Mouse (Mus musculus) megakaryocyte, embryonic 14.5 days (primary cell): ENCODE measurements at regions not wholly inside any gene's neighbourhood (a gene's known extent, or its start where the extent isn't known, plus 50 kb on each side); places are given as distances from the start of the nearest gene placed in this dataset.
A peak's percentile ranks its signal among the peaks of the same experiment; 100 is the strongest.
"Not testable (repeated sequence)": the region's sequence is repeated elsewhere in the genome, so short reads cannot be mapped to it uniquely, and the experiment has no call there.

Experiments used
- H3K27me3 ChIP-seq: replicated peaks from 2 replicates; pipeline ENCODE3; 2012; ENCODE audit warnings: inconsistent platforms
- H3K36me3 ChIP-seq: replicated peaks from 2 replicates; pipeline ENCODE3; 2012; ENCODE audit warnings: low read length, inconsistent platforms, mixed read lengths
- H3K4me1 ChIP-seq: 2 replicates; pipeline ENCODE4 v1.6.1; 2012; ENCODE audit warnings: inconsistent platforms
- H3K4me3 ChIP-seq: replicated peaks from 2 replicates; pipeline ENCODE3; 2012; ENCODE audit warnings: moderate library complexity, mild to moderate bottlenecking, inconsistent platforms
- H3K9me3 ChIP-seq: 2 replicates; pipeline ENCODE4 v1.6.1; 2012; ENCODE audit warnings: inconsistent platforms

GRCm38 (mm10) chr8:20102374-20102773 is 199.2 kb downstream of the Gm31371 start:
- H3K4me1 ChIP-seq, H3K9me3 ChIP-seq, H3K36me3 ChIP-seq, H3K27me3 ChIP-seq, H3K4me3 ChIP-seq: not testable (repeated sequence)

- H3K27me3 ChIP-seq, H3K9me3 ChIP-seq, H3K4me3 ChIP-seq, H3K36me3 ChIP-seq, H3K4me1 ChIP-seq: not testable (repeated sequence)
These were observed 204.0 kb downstream of the Gm31371 start for GRCm38 (mm10) chr8:20107154-20107553.

GRCm38 (mm10) chr8:20116785-20117184 is 213.6 kb downstream of the Gm31371 start:
- not testable (repeated sequence) for H3K4me3 ChIP-seq, H3K4me1 ChIP-seq, H3K36me3 ChIP-seq, H3K27me3 ChIP-seq, H3K9me3 ChIP-seq

- not testable (repeated sequence) for H3K36me3 ChIP-seq, H3K4me3 ChIP-seq, H3K9me3 ChIP-seq, H3K27me3 ChIP-seq, H3K4me1 ChIP-seq
These were observed 216.4 kb downstream of the Gm31371 start for GRCm38 (mm10) chr8:20119581-20119980.

- not testable (repeated sequence) for H3K9me3 ChIP-seq, H3K4me1 ChIP-seq, H3K36me3 ChIP-seq, H3K4me3 ChIP-seq, H3K27me3 ChIP-seq
These were observed 217.0 kb downstream of the Gm31371 start for GRCm38 (mm10) chr8:20120186-20120585.

- not testable (repeated sequence) for H3K4me3 ChIP-seq, H3K4me1 ChIP-seq, H3K36me3 ChIP-seq, H3K9me3 ChIP-seq, H3K27me3 ChIP-seq
These were observed 218.3 kb downstream of the Gm31371 start for GRCm38 (mm10) chr8:20121391-20121909.

- H3K4me3 ChIP-seq: peak overlapping the region; percentile 83
- not testable (repeated sequence) for H3K9me3 ChIP-seq
These were observed 219.1 kb downstream of the Gm31371 start for GRCm38 (mm10) chr8:20122067-20122925.

GRCm38 (mm10) chr8:20123545-20123944 is 220.4 kb downstream of the Gm31371 start:
- H3K4me3 ChIP-seq, H3K36me3 ChIP-seq, H3K4me1 ChIP-seq, H3K27me3 ChIP-seq, H3K9me3 ChIP-seq: not testable (repeated sequence)

More at GRCm38 (mm10) chr8:20122067-20122925, 219.1 kb downstream of the Gm31371 start:
- H3K36me3 ChIP-seq, H3K4me1 ChIP-seq, H3K27me3 ChIP-seq: not testable (repeated sequence)

- not testable (repeated sequence) for H3K4me1 ChIP-seq, H3K4me3 ChIP-seq, H3K36me3 ChIP-seq, H3K27me3 ChIP-seq, H3K9me3 ChIP-seq
These were observed 227.4 kb downstream of the Gm15319 start for GRCm38 (mm10) chr8:20135626-20136025.

- H3K27me3 ChIP-seq, H3K36me3 ChIP-seq, H3K4me1 ChIP-seq, H3K9me3 ChIP-seq, H3K4me3 ChIP-seq: not testable (repeated sequence)
These were observed 217.6 kb downstream of the Gm15319 start for GRCm38 (mm10) chr8:20145436-20145835.

- not testable (repeated sequence) for H3K4me3 ChIP-seq, H3K4me1 ChIP-seq, H3K36me3 ChIP-seq, H3K27me3 ChIP-seq, H3K9me3 ChIP-seq
These were observed 211.5 kb downstream of the Gm15319 start for GRCm38 (mm10) chr8:20151317-20152047.

- not testable (repeated sequence) for H3K4me1 ChIP-seq, H3K27me3 ChIP-seq, H3K4me3 ChIP-seq, H3K36me3 ChIP-seq, H3K9me3 ChIP-seq
These were observed 208.9 kb downstream of the Gm15319 start for GRCm38 (mm10) chr8:20154091-20154490.
